Mouse (Mus musculus): ENCODE results near the gene Pcyt1a.

DNA sequence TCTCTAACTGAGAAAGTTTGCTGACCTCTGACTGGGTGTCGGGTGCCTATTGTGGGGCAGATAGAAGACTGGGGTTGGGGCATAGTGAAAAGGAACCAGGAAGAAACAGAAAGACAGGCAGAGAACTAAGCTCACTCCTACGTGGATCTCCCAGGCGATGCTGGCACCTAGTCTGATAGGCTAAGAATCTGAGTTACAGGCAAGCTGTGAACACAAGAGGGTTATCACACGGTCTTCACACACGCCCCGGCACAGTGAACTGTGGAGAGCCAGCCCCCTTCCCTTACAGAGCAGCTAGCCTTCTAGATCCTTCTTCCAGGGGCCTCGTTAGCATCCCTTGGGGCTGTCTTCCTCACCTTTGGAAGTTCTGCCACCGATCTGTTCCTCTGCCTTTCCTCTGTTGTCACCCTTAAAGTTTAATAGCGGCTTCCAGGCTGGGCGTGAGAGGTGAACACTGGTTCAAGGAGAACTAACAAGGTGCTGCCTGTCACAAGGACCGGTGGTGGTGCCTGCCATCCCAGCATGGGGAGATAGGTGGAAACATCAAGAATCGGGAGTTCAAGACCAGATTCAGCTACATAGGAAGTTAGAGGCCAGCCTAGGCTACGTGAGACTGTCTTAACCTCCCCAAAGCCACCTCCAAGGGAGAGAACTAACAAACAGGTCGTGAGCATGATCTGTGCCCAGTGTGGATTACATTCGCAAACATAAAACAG, 89.1 kb downstream of the Pcyt1a start:
- TF ChIP-seq CTCF (IDR thresholded peaks at IDR 0.05; ENCODE audit: low read depth, low read length) = no peak
- no peak for TF ChIP-seq GATA1 (IDR thresholded peaks at IDR 0.05; ENCODE audit: borderline replicate concordance, low read length)
- TF ChIP-seq POLR2AphosphoS5 (IDR thresholded peaks at IDR 0.05; ENCODE audit: insufficient replicate concordance, low read depth, low read length) = no peak
- no peak for TF ChIP-seq GATA2 (IDR thresholded peaks at IDR 0.05; ENCODE audit: borderline replicate concordance, low read depth, low read length)
- no peak for TF ChIP-seq TAL1 (conservative IDR thresholded peaks at IDR 0.05; ENCODE audit: low read depth, low read length)

Measured in G1E (cell line).